Mouse (Mus musculus) heart, embryonic 11.5 days (tissue): Measurements from ENCODE around the gene Gm49393. TPM values are rescaled to one million over a fixed set of nuclear protein-coding genes. Genes with fewer than 3 reads are reported as not detected.

Experiments
- ATAC-seq: fragments of 200-750 bp; cut with Nextera tagmentation; replicated peaks from 2 replicates; pipeline ENCODE4 v1.8.0; 2017; ENCODE audit warnings: moderate library complexity; ENCODE audit not compliant: insufficient number of reproducible peaks, low FRiP score, low TSS enrichment
- H3K27ac ChIP-seq: fragments of 300-500 bp; sonication (generic); 2 replicates; pipeline ENCODE4 v1.5.1; 2014; ENCODE audit warnings: mild to moderate bottlenecking, low read depth, low read length
- H3K27me3 ChIP-seq: fragments of 300-500 bp; sonication (generic); 2 replicates; pipeline ENCODE4 v1.6.1; 2014; ENCODE audit warnings: mild to moderate bottlenecking, low read length, mixed read lengths; ENCODE audit not compliant: control insufficient read depth, insufficient read depth
- H3K36me3 ChIP-seq: fragments of 300-500 bp; sonication (generic); 2 replicates; pipeline ENCODE4 v1.6.1; 2014; ENCODE audit warnings: mild to moderate bottlenecking, low read length, moderate library complexity, mixed read lengths; ENCODE audit not compliant: control insufficient read depth, insufficient read depth
- H3K4me1 ChIP-seq: fragments of 300-500 bp; sonication (generic); 2 replicates; pipeline ENCODE4 v1.6.1; 2014; ENCODE audit warnings: low read length; ENCODE audit not compliant: control insufficient read depth, insufficient read depth
- H3K4me2 ChIP-seq: fragments of 300-500 bp; sonication (generic); 2 replicates; pipeline ENCODE4 v1.6.1; 2014; ENCODE audit warnings: mild to moderate bottlenecking, moderate library complexity
- H3K4me3 ChIP-seq: fragments of 300-500 bp; sonication (generic); 2 replicates; pipeline ENCODE4 v1.5.1; 2014; ENCODE audit warnings: low read depth, low read length
- H3K9ac ChIP-seq: fragments of 300-500 bp; sonication (generic); 2 replicates; pipeline ENCODE4 v1.6.1; 2014; ENCODE audit warnings: mild to moderate bottlenecking, low read depth, low read length, moderate library complexity
- H3K9me3 ChIP-seq: fragments of 300-500 bp; sonication (generic); replicated peaks from 2 replicates; pipeline ENCODE4 v1.6.1; 2016; ENCODE audit warnings: low read length; ENCODE audit not compliant: control insufficient read depth
- WGBS: fragments of 180-500 bp; shearing (Covaris S2); extraction: QIAGEN DNeasy Blood & Tissue Kit; methylation state at CpG from one replicate; pipeline ENCODE4 v1.1.7; 2014; ENCODE audit not compliant: insufficient replicate concordance; 5-methylcytosine and 5-hydroxymethylcytosine counted together
- polyA plus RNA-seq: library from polyadenylated mRNA; unstranded; fragments of >200 nt; fragmentation: Nextera tagmentation; extraction: Ambion mirVana; gene quantifications from 2 replicates; pipeline ENCODE4 v1.2.1, GENCODE M21; 2014

Gene Gm49393
- polyA plus RNA-seq, 1 experiment from 2014 or later = not detected

DNA sequence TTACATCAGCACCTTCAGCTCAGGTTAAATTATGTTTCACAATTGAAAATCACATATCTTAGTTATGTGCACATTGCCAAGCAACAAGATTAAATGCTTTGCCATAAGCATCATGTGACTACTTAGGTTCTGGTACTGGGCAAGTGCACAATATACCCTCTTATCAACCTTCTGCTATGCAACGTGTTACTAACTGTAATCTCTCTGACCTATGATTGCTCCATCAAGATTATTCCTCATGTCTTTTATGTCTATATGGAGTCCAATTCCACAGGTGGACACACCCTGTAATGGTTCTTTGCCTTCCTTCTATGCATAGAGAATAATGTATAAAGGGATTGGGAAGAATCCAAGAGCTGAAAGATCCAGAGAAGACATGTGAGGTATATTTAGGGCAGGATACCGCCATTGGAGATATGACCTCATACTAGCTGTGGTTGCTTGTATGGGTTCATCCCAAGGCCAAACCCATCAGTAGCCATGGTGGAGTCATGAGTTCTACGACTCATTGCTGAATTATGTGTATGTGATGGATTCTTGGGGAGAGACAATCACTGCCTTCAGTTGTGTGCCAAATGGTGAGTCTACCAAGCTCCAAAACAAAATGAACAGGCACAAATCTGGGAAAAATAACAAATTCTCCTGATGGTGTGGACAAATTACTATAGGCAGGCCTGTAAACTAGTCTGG lies 114.8 kb downstream of the Gm49393 start:
- no peaks in the 10 kb centered on the region for H3K27me3 ChIP-seq
- no peak overlapping the region for H3K27ac ChIP-seq
- no peak overlapping the region for H3K4me3 ChIP-seq
- no peaks in the 10 kb centered on the region for H3K36me3 ChIP-seq
- no peak overlapping the region for H3K4me2 ChIP-seq
- H3K4me1 ChIP-seq = no peaks in the 10 kb centered on the region
- no peak for ATAC-seq
- no peaks in the 10 kb centered on the region for H3K9me3 ChIP-seq
- WGBS = 58% methylated on average over 3 of the region's 3 CpGs
- H3K9ac ChIP-seq = no peak overlapping the region

GRCm38 (mm10) chr13:60819469-60819868 lies 115.9 kb downstream of the Gm49393 start:
- Histone ChIP-seq H3K36me3 (no peaks in the 10 kb centered on the region), H3K27ac (no peak overlapping the region), H3K4me3 (no peak overlapping the region), H3K4me1 (no peaks in the 10 kb centered on the region), H3K27me3 (no peaks in the 10 kb centered on the region), H3K9ac (no peak overlapping the region), H3K9me3 (no peaks in the 10 kb centered on the region), H3K4me2 (no peak overlapping the region)
- no peak for ATAC-seq
- WGBS = 5% methylated on average over 7 of the region's 7 CpGs

GRCm38 (mm10) chr13:60813722-60814121 lies 121.7 kb downstream of the Gm49393 start:
- no peak overlapping the region for H3K4me2 ChIP-seq
- no peaks in the 10 kb centered on the region for H3K4me1 ChIP-seq
- no peaks in the 10 kb centered on the region for H3K36me3 ChIP-seq
- no peak overlapping the region for H3K4me3 ChIP-seq
- H3K27me3 ChIP-seq = no peaks in the 10 kb centered on the region
- WGBS = 54% methylated on average over 1 of the region's 1 CpGs
- no peak for ATAC-seq
- H3K27ac ChIP-seq = no peak overlapping the region
- H3K9ac ChIP-seq = no peak overlapping the region
- H3K9me3 ChIP-seq = no peaks in the 10 kb centered on the region

GRCm38 (mm10) chr13:60812768-60813167 lies 122.6 kb downstream of the Gm49393 start:
- Histone ChIP-seq H3K9ac (no peak overlapping the region), H3K9me3 (no peaks in the 10 kb centered on the region), H3K4me3 (no peak overlapping the region), H3K27ac (no peak overlapping the region), H3K4me1 (no peaks in the 10 kb centered on the region), H3K36me3 (no peaks in the 10 kb centered on the region), H3K4me2 (no peak overlapping the region), H3K27me3 (no peaks in the 10 kb centered on the region)
- ATAC-seq = no peak
- WGBS = 64% methylated on average over 6 of the region's 6 CpGs

DNA sequence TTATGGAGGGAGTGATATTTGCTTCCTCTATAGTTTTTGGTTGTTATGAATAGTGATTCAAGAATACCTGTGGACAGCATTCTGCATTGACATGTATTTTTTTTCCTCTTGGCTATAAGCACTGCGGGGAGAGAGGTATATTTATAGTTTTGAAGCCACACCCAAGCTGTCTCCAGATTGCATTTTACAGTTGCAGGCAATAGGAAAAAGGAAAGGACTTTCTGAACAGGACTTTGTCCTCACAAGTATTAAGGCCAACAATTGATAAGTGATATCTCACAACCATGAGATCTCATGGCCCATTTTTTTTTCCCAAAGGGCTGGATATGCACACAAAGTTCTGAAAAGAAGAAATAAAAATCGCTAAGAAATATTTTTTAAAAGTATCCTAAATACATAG lies 125.7 kb downstream of the Gm49393 start:
- Histone ChIP-seq H3K27me3 (no peaks in the 10 kb centered on the region), H3K4me2 (no peak overlapping the region)
- ATAC-seq = no peak

More for the DNA sequence above, 125.7 kb downstream of the Gm49393 start:
- Histone ChIP-seq H3K4me3 (no peak overlapping the region), H3K9me3 (no peaks in the 10 kb centered on the region), H3K9ac (no peak overlapping the region), H3K4me1 (no peaks in the 10 kb centered on the region), H3K36me3 (no peaks in the 10 kb centered on the region), H3K27ac (no peak overlapping the region)
- 61% methylated on average over 2 of the region's 2 CpGs for WGBS

Other genes with a start within 250 kb of the Gm49393 start
- gene BC051665, start 149.2 kb downstream of the Gm49393 start, polyA plus RNA-seq = not detected in 2 replicates
- gene Ctsll3, start 132.7 kb downstream of the Gm49393 start, polyA plus RNA-seq = not detected in 2 replicates
- gene 4930486L24Rik, start 71.1 kb downstream of the Gm49393 start, polyA plus RNA-seq = not detected in 2 replicates
- 0.48 and 0.49 TPM in 2 replicates for gene Gm49392, start 38.7 kb downstream of the Gm49393 start, polyA plus RNA-seq
- gene Ctla2b, start 38.1 kb downstream of the Gm49393 start, polyA plus RNA-seq = 4.2 and 4.7 TPM in 2 replicates
- not detected in 2 replicates for gene Tpbpb, start 30.7 kb downstream of the Gm49393 start, polyA plus RNA-seq
- 4.6 TPM in 1 of 2 replicates, not detected in the other for gene Gm49391, start 981 bp upstream of the Gm49393 start, polyA plus RNA-seq
- gene Ctla2a, start 1.0 kb upstream of the Gm49393 start, polyA plus RNA-seq = 60.7 and 62.5 TPM in 2 replicates
- gene Tpbpa, start 6.4 kb upstream of the Gm49393 start, polyA plus RNA-seq = not detected in 2 replicates
- gene Ctsj, start 70.4 kb upstream of the Gm49393 start, polyA plus RNA-seq = 0.17 and 0.30 TPM in 2 replicates
- not detected in 2 replicates for gene Ctsq, start 105.0 kb upstream of the Gm49393 start, polyA plus RNA-seq
- gene Ctsr, start 228.7 kb upstream of the Gm49393 start, polyA plus RNA-seq = not detected in 2 replicates